Mouse (Mus musculus) left cerebral cortex, adult 2 months (tissue): ENCODE measurements at regions not wholly inside any gene's neighbourhood (a gene's known extent, or its start where the extent isn't known, plus 50 kb on each side); places are given as distances from the start of the nearest gene placed in this dataset.

Experiments
- DNase-seq, 2 experiments: peaks; one replicate each; pipeline ENCODE4 v3.0.0; 2021 to 2022; ENCODE audit warnings: low spot score in 2 of 2, mixed read lengths in 1 of 2; ENCODE audit errors: extremely low spot score in 1 of 2
- H3K27ac ChIP-seq: fragments of 200-600 bp; 2 replicates; pipeline ENCODE4 v1.8.1; 2022
- H3K4me3 ChIP-seq: fragments of 200-600 bp; 2 replicates; pipeline ENCODE4 v1.8.1; 2022
- CTCF ChIP-seq: fragments of 200-600 bp; IDR thresholded peaks from 2 replicates; pipeline ENCODE4 v1.8.1; 2022; ENCODE audit warnings: antibody characterized with exemption, mild to moderate bottlenecking, moderate library complexity
- intact Hi-C: fragments of 180-260 bp; cut with DNase I; formaldehyde crosslinking; loops from one replicate; pipeline ENCODE4 v1.15.1; 2025

DNA sequence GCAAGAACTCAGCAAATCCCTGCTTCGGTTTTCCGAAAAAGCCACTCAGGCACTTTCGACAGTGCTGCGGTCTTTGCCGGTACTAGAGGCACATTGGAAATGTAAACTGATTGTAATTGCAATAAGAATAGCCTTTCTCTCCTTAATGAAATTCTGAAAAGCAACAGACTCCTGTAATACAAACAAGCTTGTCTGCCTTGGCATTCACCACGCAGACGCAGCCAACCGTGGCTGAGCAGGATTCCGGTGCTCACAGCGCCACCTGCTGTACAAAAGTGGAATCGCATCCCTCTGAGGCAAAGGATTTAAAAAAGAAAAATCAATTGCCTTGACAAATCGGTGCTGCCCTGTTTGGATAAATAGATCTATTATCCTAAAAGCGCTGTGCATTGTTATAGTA, 2395.2 kb upstream of the 5930422O12Rik start:
- H3K27ac ChIP-seq, result peak overlapping the region; percentile 80
- H3K4me3 ChIP-seq, result peak overlapping the region; percentile 59
- DNase-seq, result peak; percentile 87 to 95
- intact Hi-C loops, result loop anchor here (1.0 to 2.0 kb wide), 3 partner anchors 62 to 193 kb away; no protein-coding TSS in a partner anchor
- no peak; the same call in none of the 2 replicates for TF ChIP-seq CTCF

DNA sequence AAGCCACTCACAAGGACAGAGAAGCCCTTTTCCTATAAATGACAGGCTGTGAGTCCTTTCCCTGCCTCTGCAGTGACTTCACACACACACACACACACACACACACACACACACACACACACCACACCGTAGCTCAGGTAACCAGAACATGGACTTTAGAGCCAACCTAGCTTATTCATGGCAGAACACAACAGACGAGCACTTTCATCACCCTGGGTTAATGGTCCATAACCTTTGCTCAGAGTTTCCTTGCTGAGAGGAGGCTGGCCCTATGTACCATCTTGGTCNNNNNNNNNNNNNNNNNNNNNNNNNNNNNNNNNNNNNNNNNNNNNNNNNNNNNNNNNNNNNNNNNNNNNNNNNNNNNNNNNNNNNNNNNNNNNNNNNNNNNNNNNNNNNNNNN, 2391.6 kb upstream of the 5930422O12Rik start:
- DNase-seq, result no peak
- no peak for TF ChIP-seq CTCF
- no peak overlapping the region for H3K27ac ChIP-seq
- H3K4me3 ChIP-seq, result no peak overlapping the region
- intact Hi-C loops, result no loop called here
